Mouse (Mus musculus): Measurements from ENCODE around the gene Pdk1. TPM values are rescaled to one million over a fixed set of nuclear protein-coding genes. Genes with fewer than 3 reads are reported as not detected.

The Pdk1 gene
- polyA plus RNA-seq, 1 experiment from 2014 or later = 35.4 TPM

GRCm38 (mm10) chr2:71888437-71888836 is 15.4 kb downstream of the Pdk1 start:
- no peaks in the 10 kb centered on the region for H3K9me3 ChIP-seq (ENCODE audit: control insufficient read depth, low read length)
- no peak for DNase-seq (ENCODE audit: low spot score)
- no peaks in the 10 kb centered on the region for H3K27me3 ChIP-seq (ENCODE audit: control insufficient read depth, insufficient read depth, low read length)
- TF ChIP-seq CTCF (IDR thresholded peaks at IDR 0.05; ENCODE audit: low read depth) (peak; percentile 17; the same call in 1 of the 2 replicates), EP300 (optimal IDR thresholded peaks at IDR 0.05) (no peak)
- peaks cover 18% of the 10 kb centered on the region for H3K36me3 ChIP-seq (ENCODE audit: control insufficient read depth, insufficient read depth, low read length)
- H3K9ac ChIP-seq (ENCODE audit: low read length) = no peak overlapping the region
- 81% methylated on average over 4 of the region's 4 CpGs for WGBS
- no peak for ATAC-seq (ENCODE audit: low FRiP score, low TSS enrichment)
- H3K4me3 ChIP-seq (ENCODE audit: low read depth, low read length) = no peak overlapping the region
- H3K27ac ChIP-seq (replicated peaks) = no peak overlapping the region
- H3K4me2 ChIP-seq (replicated peaks; ENCODE audit: low read depth) = no peak overlapping the region
- no peaks in the 10 kb centered on the region for H3K4me1 ChIP-seq (replicated peaks; ENCODE audit: control insufficient read depth, insufficient read depth)

GRCm38 (mm10) chr2:71891536-71891935 is 18.5 kb downstream of the Pdk1 start:
- H3K4me1 ChIP-seq (replicated peaks; ENCODE audit: control insufficient read depth, insufficient read depth) = no peaks in the 10 kb centered on the region
- TF ChIP-seq CTCF (IDR thresholded peaks at IDR 0.05; ENCODE audit: low read depth) = no peak
- TF ChIP-seq EP300 (optimal IDR thresholded peaks at IDR 0.05) = no peak
- ATAC-seq (ENCODE audit: low FRiP score, low TSS enrichment) (no peak), DNase-seq (ENCODE audit: low spot score) (no peak)
- no peaks in the 10 kb centered on the region for H3K27me3 ChIP-seq (ENCODE audit: control insufficient read depth, insufficient read depth, low read length)
- H3K4me2 ChIP-seq (replicated peaks; ENCODE audit: low read depth) = no peak overlapping the region
- no peak overlapping the region for H3K27ac ChIP-seq (replicated peaks)
- no peak overlapping the region for H3K9ac ChIP-seq (ENCODE audit: low read length)
- peaks cover 17% of the 10 kb centered on the region for H3K36me3 ChIP-seq (ENCODE audit: control insufficient read depth, insufficient read depth, low read length)
- WGBS = 98% methylated on average over 2 of the region's 2 CpGs
- H3K4me3 ChIP-seq (ENCODE audit: low read depth, low read length) = no peak overlapping the region
- no peaks in the 10 kb centered on the region for H3K9me3 ChIP-seq (ENCODE audit: control insufficient read depth, low read length)

GRCm38 (mm10) chr2:71892741-71893349 is 19.8 kb downstream of the Pdk1 start:
- Histone ChIP-seq H3K4me2 (replicated peaks; ENCODE audit: low read depth) (no peak overlapping the region), H3K9ac (ENCODE audit: low read length) (no peak overlapping the region), H3K27me3 (ENCODE audit: control insufficient read depth, insufficient read depth, low read length) (no peaks in the 10 kb centered on the region), H3K4me1 (replicated peaks; ENCODE audit: control insufficient read depth, insufficient read depth) (no peaks in the 10 kb centered on the region), H3K9me3 (ENCODE audit: control insufficient read depth, low read length) (no peaks in the 10 kb centered on the region), H3K27ac (replicated peaks) (no peak overlapping the region), H3K36me3 (ENCODE audit: control insufficient read depth, insufficient read depth, low read length) (peaks cover 19% of the 10 kb centered on the region), H3K4me3 (ENCODE audit: low read depth, low read length) (no peak overlapping the region)
- ATAC-seq (ENCODE audit: low FRiP score, low TSS enrichment) (no peak), DNase-seq (ENCODE audit: low spot score) (no peak)
- TF ChIP-seq CTCF (IDR thresholded peaks at IDR 0.05; ENCODE audit: low read depth) = no peak
- no peak for TF ChIP-seq EP300 (optimal IDR thresholded peaks at IDR 0.05)
- WGBS = 83% methylated on average over 7 of the region's 7 CpGs

GRCm38 (mm10) chr2:71895596-71896286 is 22.7 kb downstream of the Pdk1 start:
- DNase-seq (ENCODE audit: low spot score) = no peak
- 93% methylated on average over 13 of the region's 13 CpGs for WGBS
- no peaks in the 10 kb centered on the region for H3K27me3 ChIP-seq (ENCODE audit: control insufficient read depth, insufficient read depth, low read length)
- no peak overlapping the region for H3K4me3 ChIP-seq (ENCODE audit: low read depth, low read length)
- H3K36me3 ChIP-seq (ENCODE audit: control insufficient read depth, insufficient read depth, low read length) = peaks cover 19% of the 10 kb centered on the region
- no peak for TF ChIP-seq CTCF (IDR thresholded peaks at IDR 0.05; ENCODE audit: low read depth)
- TF ChIP-seq EP300 (optimal IDR thresholded peaks at IDR 0.05) = no peak
- H3K4me2 ChIP-seq (replicated peaks; ENCODE audit: low read depth) = no peak overlapping the region
- H3K9ac ChIP-seq (ENCODE audit: low read length) = no peak overlapping the region
- no peaks in the 10 kb centered on the region for H3K4me1 ChIP-seq (replicated peaks; ENCODE audit: control insufficient read depth, insufficient read depth)
- no peak for ATAC-seq (ENCODE audit: low FRiP score, low TSS enrichment)
- H3K27ac ChIP-seq (replicated peaks) = no peak overlapping the region
- H3K9me3 ChIP-seq (ENCODE audit: control insufficient read depth, low read length) = no peaks in the 10 kb centered on the region

- Histone ChIP-seq H3K4me1 (replicated peaks; ENCODE audit: control insufficient read depth, insufficient read depth) (no peaks in the 10 kb centered on the region), H3K4me3 (ENCODE audit: low read depth, low read length) (no peak overlapping the region), H3K27me3 (ENCODE audit: control insufficient read depth, insufficient read depth, low read length) (no peaks in the 10 kb centered on the region), H3K4me2 (replicated peaks; ENCODE audit: low read depth) (no peak overlapping the region), H3K36me3 (ENCODE audit: control insufficient read depth, insufficient read depth, low read length) (peaks cover 19% of the 10 kb centered on the region), H3K9me3 (ENCODE audit: control insufficient read depth, low read length) (no peaks in the 10 kb centered on the region), H3K9ac (ENCODE audit: low read length) (no peak overlapping the region), H3K27ac (replicated peaks) (no peak overlapping the region)
- 88% methylated on average over 12 of the region's 12 CpGs for whole genome bisulfite sequencing
- ATAC-seq (ENCODE audit: low FRiP score, low TSS enrichment) (no peak), DNase-seq (ENCODE audit: low spot score) (no peak)
- TF ChIP-seq CTCF (IDR thresholded peaks at IDR 0.05; ENCODE audit: low read depth) = no peak
- no peak for TF ChIP-seq EP300 (optimal IDR thresholded peaks at IDR 0.05)
These were observed 24.4 kb downstream of the Pdk1 start for GRCm38 (mm10) chr2:71897420-71897819.

- H3K4me1 ChIP-seq (replicated peaks; ENCODE audit: control insufficient read depth, insufficient read depth) = no peaks in the 10 kb centered on the region
- no peaks in the 10 kb centered on the region for H3K9me3 ChIP-seq (ENCODE audit: control insufficient read depth, low read length)
- no peak overlapping the region for H3K9ac ChIP-seq (ENCODE audit: low read length)
- DNase-seq (ENCODE audit: low spot score) = no peak
- ATAC-seq (ENCODE audit: low FRiP score, low TSS enrichment) = no peak
- H3K36me3 ChIP-seq (ENCODE audit: control insufficient read depth, insufficient read depth, low read length) = peaks cover 12% of the 10 kb centered on the region; the same call in 1 of the 2 replicates
- WGBS = 52% methylated on average over 8 of the region's 8 CpGs
- no peak overlapping the region for H3K4me3 ChIP-seq (ENCODE audit: low read depth, low read length)
- H3K27ac ChIP-seq (replicated peaks) = no peak overlapping the region
- H3K27me3 ChIP-seq (ENCODE audit: control insufficient read depth, insufficient read depth, low read length) = no peaks in the 10 kb centered on the region
- no peak for TF ChIP-seq EP300 (optimal IDR thresholded peaks at IDR 0.05)
- peak; percentile 89 for TF ChIP-seq CTCF (IDR thresholded peaks at IDR 0.05; ENCODE audit: low read depth)
- H3K4me2 ChIP-seq (replicated peaks; ENCODE audit: low read depth) = no peak overlapping the region
These were observed 25.4 kb downstream of the Pdk1 start for GRCm38 (mm10) chr2:71898335-71898856.

Data from stomach, postnatal 0 days (tissue).